ENCODE assay signal across 25 mouse cellular contexts in genomic region chr11:117240322-117240721, GRCm38 (mm10). TPM values are rescaled to one million over a fixed set of nuclear protein-coding genes. Genes with fewer than 3 reads are reported as not detected.
DNase-seq lines count a peak whose midpoint lies in the region; ATAC-seq and TF ChIP-seq lines count a peak whose summit lies in the region.
"Had no signal": no experiment of that assay in that cellular context is flagged by ENCODE, and none has a peak within 500 bp of the region (broad histone marks: within the 10 kb centered on the region; RNA-seq: fewer than 3 reads in every experiment).

No protein-coding gene starts in this region.

- 76% methylated on average over 9 of the region's 9 CpGs for WGBS in lung, embryonic 15.5 days
- WGBS in embryonic facial prominence, embryonic 14.5 days = 77% methylated on average over 9 of the region's 9 CpGs

- H3K36me3 ChIP-seq in lung, embryonic 15.5 days = no peaks in the 10 kb centered on the region
- 0 out of 2 replicates have a peak, but pooled peaks cover 3% of the 10 kb centered on the region for H3K36me3 ChIP-seq in embryonic facial prominence, embryonic 14.5 days (ENCODE audit: control insufficient read depth, insufficient read depth, low read length)
- H3K36me3 ChIP-seq: heart, embryonic 13.5 days; kidney, embryonic 15.5 days; neural tube, embryonic 15.5 days; stomach, embryonic 15.5 days had no signal

- no peaks in the 10 kb centered on the region for H3K27me3 ChIP-seq in lung, embryonic 15.5 days
- H3K27me3 ChIP-seq in embryonic facial prominence, embryonic 14.5 days (replicated peaks; ENCODE audit: control insufficient read depth, insufficient read depth, low read length) = no peaks in the 10 kb centered on the region
- H3K27me3 ChIP-seq: kidney, embryonic 15.5 days; neural tube, embryonic 15.5 days; stomach, embryonic 15.5 days had no signal

- H3K9me3 ChIP-seq in lung, embryonic 15.5 days = no peaks in the 10 kb centered on the region
- H3K9me3 ChIP-seq in embryonic facial prominence, embryonic 14.5 days (ENCODE audit: control insufficient read depth, low read length) = no peaks in the 10 kb centered on the region
- H3K9me3 ChIP-seq: heart, embryonic 13.5 days; kidney, embryonic 15.5 days; neural tube, embryonic 15.5 days; stomach, embryonic 15.5 days had no signal

- intact Hi-C loops in left cerebral cortex, adult 2 months (cut with DNase I) = no loop called here

- no peak overlapping the region for H3K4me2 ChIP-seq in lung, embryonic 15.5 days
- no peak overlapping the region for H3K4me2 ChIP-seq in embryonic facial prominence, embryonic 14.5 days (ENCODE audit: low read depth, low read length)
- H3K4me2 ChIP-seq: heart, embryonic 13.5 days; kidney, embryonic 15.5 days; neural tube, embryonic 15.5 days; stomach, embryonic 15.5 days had no signal

- peak overlapping the region; percentile 44 for H3K27ac ChIP-seq in lung, embryonic 15.5 days
- H3K27ac ChIP-seq in embryonic facial prominence, embryonic 14.5 days (replicated peaks; ENCODE audit: low read depth, low read length) = peak overlapping the region; percentile 61
- no peak overlapping the region for H3K27ac ChIP-seq in left cerebral cortex, adult 2 months
- H3K27ac ChIP-seq: heart, adult 2 months; hindbrain, postnatal 0 days; kidney, embryonic 15.5 days; neural tube, embryonic 15.5 days; stomach, embryonic 15.5 days had no signal

- ATAC-seq in lung, embryonic 15.5 days (ENCODE audit: borderline replicate concordance, extremely low read depth, low FRiP score, low TSS enrichment) = no peak
- no peak for ATAC-seq in embryonic facial prominence, embryonic 14.5 days (ENCODE audit: low read depth)
- ATAC-seq: activated CD4-positive, CD25-positive, alpha-beta regulatory T cell, adult 4 months; forebrain, embryonic 14.5 days; hindbrain, postnatal 0 days; intestine, postnatal 0 days had no signal

- DNase-seq in adrenal gland, adult (ENCODE audit: inconsistent age in 2 of 2, low spot score in 1 of 2) = peak; percentile 32 to 62
- no peak for DNase-seq in adrenal gland, adult 18-20 months (ENCODE audit: low spot score in 2 of 2)
- DNase-seq in lung, adult 18-20 months = no peak
- DNase-seq in embryonic facial prominence, embryonic 14.5 days (ENCODE audit: low spot score) = no peak
- no peak for DNase-seq in left cerebral cortex, adult 2 months (ENCODE audit: extremely low spot score in 1 of 2, low spot score in 2 of 2)
- no peak for DNase-seq in gastrocnemius, postnatal 10 days
- DNase-seq: cerebellum, adult 11 months; cerebellum, adult 9-11 months; gastrocnemius, postnatal 36 days; heart, adult 2 months; heart, postnatal 14 days; kidney, postnatal 4 days; layer of hippocampus, adult 9-11 months; right cerebral cortex, postnatal 4 days; thymus, adult 18-20 months; thymus, postnatal 36 days had no signal

- no peak overlapping the region for H3K4me3 ChIP-seq in lung, embryonic 15.5 days
- H3K4me3 ChIP-seq in embryonic facial prominence, embryonic 14.5 days (ENCODE audit: low read depth, low read length) = no peak overlapping the region
- H3K4me3 ChIP-seq in left cerebral cortex, adult 2 months = no peak overlapping the region
- H3K4me3 ChIP-seq: heart, adult 2 months; heart, embryonic 13.5 days; kidney, embryonic 15.5 days; neural tube, embryonic 15.5 days; stomach, embryonic 15.5 days had no signal

- peaks cover 45% of the 10 kb centered on the region for H3K4me1 ChIP-seq in lung, embryonic 15.5 days
- peaks cover 11% of the 10 kb centered on the region for H3K4me1 ChIP-seq in embryonic facial prominence, embryonic 14.5 days (ENCODE audit: control insufficient read depth, insufficient read depth, low read length)

- TF ChIP-seq CTCF in left cerebral cortex, adult 2 months (IDR thresholded peaks at IDR 0.05) = no peak

- no peak overlapping the region for H3K9ac ChIP-seq in lung, embryonic 15.5 days
- no peak overlapping the region for H3K9ac ChIP-seq in embryonic facial prominence, embryonic 14.5 days (ENCODE audit: low read depth, low read length)
- H3K9ac ChIP-seq: heart, embryonic 13.5 days; kidney, embryonic 15.5 days; neural tube, embryonic 15.5 days; stomach, embryonic 15.5 days had no signal

RNA-seq across cellular contexts. Expression of gene Sept9, which starts 40.9 kb away (rescaled TPM):
- 100 to 1,000 TPM; 107 to 123 TPM for total RNA-seq in adrenal gland, adult 18-20 months (2021)
- polyA plus RNA-seq in lung, embryonic 15.5 days (2015; fragmentation: Nextera tagmentation; extraction: Ambion mirVana) = 141 and 145 TPM in 2 replicates
- 115 and 138 TPM in 2 replicates for polyA plus RNA-seq in embryonic facial prominence, embryonic 14.5 days (2014; fragmentation: Nextera tagmentation; extraction: Ambion mirVana)
- total RNA-seq in left cerebral cortex, adult 2 months (2021) = 10 to 100 TPM; 77.4 to 77.8 TPM
- total RNA-seq in gastrocnemius, postnatal 10 days (2021) = 10 to 100 TPM; 40.1 to 51.9 TPM

Comparison
In these comparisons a context has a peak if more than half of its experiments do, and no peak if none do; other contexts are left out.
1. DNase-seq: peak in adrenal gland, adult (2 of 2); none in adrenal gland, adult 18-20 months (0 of 2), lung, adult 18-20 months (0 of 2), embryonic facial prominence, embryonic 14.5 days (single experiment), left cerebral cortex, adult 2 months (0 of 2) and gastrocnemius, postnatal 10 days (single experiment).